Mouse (Mus musculus): ENCODE measurements around the gene Aplp2. TPM values are rescaled to one million over a fixed set of nuclear protein-coding genes. Genes with fewer than 3 reads are reported as not detected.

Gene Aplp2
- polyA plus RNA-seq, 1 experiment from 2014 or later: 422 TPM

GRCm38 (mm10) chr9:31210749-31211689 lies 596 bp downstream of the Aplp2 start:
- Histone ChIP-seq H3K27ac (ENCODE audit: low read length) (peak overlapping the region; percentile 94), H3K4me2 (ENCODE audit: low read depth, low read length) (peak overlapping the region; percentile 83), H3K9ac (ENCODE audit: low read length) (peak overlapping the region; percentile 96), H3K9me3 (replicated peaks; ENCODE audit: control insufficient read depth, low read length) (no peaks in the 10 kb centered on the region), H3K4me1 (ENCODE audit: control insufficient read depth, insufficient read depth, low read length) (peaks cover 21% of the 10 kb centered on the region), H3K4me3 (ENCODE audit: low read length) (peak overlapping the region; percentile 99), H3K27me3 (ENCODE audit: control insufficient read depth, insufficient read depth, low read length) (no peaks in the 10 kb centered on the region), H3K36me3 (ENCODE audit: control insufficient read depth, insufficient read depth) (no peaks in the 10 kb centered on the region)
- under 1% methylated on average over 91 of the region's 93 CpGs for WGBS
- peak; percentile 33 for ATAC-seq (replicated peaks; ENCODE audit: extremely low read depth, insufficient read depth, low FRiP score)

- Histone ChIP-seq H3K4me3 (ENCODE audit: low read length) (peak overlapping the region; percentile 99), H3K36me3 (ENCODE audit: control insufficient read depth, insufficient read depth) (no peaks in the 10 kb centered on the region), H3K9ac (ENCODE audit: low read length) (peak overlapping the region; percentile 96), H3K4me2 (ENCODE audit: low read depth, low read length) (peak overlapping the region; percentile 83), H3K4me1 (ENCODE audit: control insufficient read depth, insufficient read depth, low read length) (peaks cover 28% of the 10 kb centered on the region), H3K27me3 (ENCODE audit: control insufficient read depth, insufficient read depth, low read length) (no peaks in the 10 kb centered on the region), H3K27ac (ENCODE audit: low read length) (no peak overlapping the region), H3K9me3 (replicated peaks; ENCODE audit: control insufficient read depth, low read length) (no peaks in the 10 kb centered on the region)
- ATAC-seq (replicated peaks; ENCODE audit: extremely low read depth, insufficient read depth, low FRiP score): no peak
- WGBS: 24% methylated on average over 7 of the region's 7 CpGs
Observed at GRCm38 (mm10) chr9:31210163-31210562, 1.5 kb downstream of the Aplp2 start.

- no peak overlapping the region for H3K27ac ChIP-seq (ENCODE audit: low read length)
- H3K4me2 ChIP-seq (ENCODE audit: low read depth, low read length): peak overlapping the region; percentile 31; the same call in 1 of the 2 replicates
- WGBS: 93% methylated on average over 1 of the region's 1 CpGs
- no peaks in the 10 kb centered on the region for H3K9me3 ChIP-seq (replicated peaks; ENCODE audit: control insufficient read depth, low read length)
- no peak overlapping the region for H3K4me3 ChIP-seq (ENCODE audit: low read length)
- no peak for ATAC-seq (replicated peaks; ENCODE audit: extremely low read depth, insufficient read depth, low FRiP score)
- no peaks in the 10 kb centered on the region for H3K27me3 ChIP-seq (ENCODE audit: control insufficient read depth, insufficient read depth, low read length)
- H3K36me3 ChIP-seq (ENCODE audit: control insufficient read depth, insufficient read depth): no peaks in the 10 kb centered on the region
- no peak overlapping the region for H3K9ac ChIP-seq (ENCODE audit: low read length)
- peaks cover 33% of the 10 kb centered on the region for H3K4me1 ChIP-seq (ENCODE audit: control insufficient read depth, insufficient read depth, low read length)
Observed at GRCm38 (mm10) chr9:31209502-31209901, 2.1 kb downstream of the Aplp2 start.

- no peak overlapping the region for H3K4me3 ChIP-seq (ENCODE audit: low read length)
- H3K27ac ChIP-seq (ENCODE audit: low read length): no peak overlapping the region
- WGBS: 57% methylated on average over 3 of the region's 3 CpGs
- no peak overlapping the region for H3K4me2 ChIP-seq (ENCODE audit: low read depth, low read length)
- no peak for ATAC-seq (replicated peaks; ENCODE audit: extremely low read depth, insufficient read depth, low FRiP score)
- H3K9me3 ChIP-seq (replicated peaks; ENCODE audit: control insufficient read depth, low read length): no peaks in the 10 kb centered on the region
- no peaks in the 10 kb centered on the region for H3K36me3 ChIP-seq (ENCODE audit: control insufficient read depth, insufficient read depth)
- H3K9ac ChIP-seq (ENCODE audit: low read length): no peak overlapping the region
- H3K27me3 ChIP-seq (ENCODE audit: control insufficient read depth, insufficient read depth, low read length): no peaks in the 10 kb centered on the region
- H3K4me1 ChIP-seq (ENCODE audit: control insufficient read depth, insufficient read depth, low read length): peaks cover 42% of the 10 kb centered on the region
Observed at GRCm38 (mm10) chr9:31207732-31208131, 3.9 kb downstream of the Aplp2 start.

GRCm38 (mm10) chr9:31204722-31205121 lies 6.9 kb downstream of the Aplp2 start:
- H3K9ac ChIP-seq (ENCODE audit: low read length): no peak overlapping the region
- ATAC-seq (replicated peaks; ENCODE audit: extremely low read depth, insufficient read depth, low FRiP score): peak; percentile 64
- no peaks in the 10 kb centered on the region for H3K36me3 ChIP-seq (ENCODE audit: control insufficient read depth, insufficient read depth)
- H3K4me1 ChIP-seq (ENCODE audit: control insufficient read depth, insufficient read depth, low read length): peaks cover 40% of the 10 kb centered on the region
- peak overlapping the region; percentile 59; the same call in 1 of the 2 replicates for H3K27ac ChIP-seq (ENCODE audit: low read length)
- no peaks in the 10 kb centered on the region for H3K27me3 ChIP-seq (ENCODE audit: control insufficient read depth, insufficient read depth, low read length)
- no peak overlapping the region for H3K4me2 ChIP-seq (ENCODE audit: low read depth, low read length)
- WGBS: 18% methylated on average over 6 of the region's 6 CpGs
- no peak overlapping the region for H3K4me3 ChIP-seq (ENCODE audit: low read length)
- no peaks in the 10 kb centered on the region for H3K9me3 ChIP-seq (replicated peaks; ENCODE audit: control insufficient read depth, low read length)

- 69% methylated on average over 16 of the region's 16 CpGs for WGBS
- Histone ChIP-seq H3K27ac (ENCODE audit: low read length) (peak overlapping the region; percentile 39; the same call in 1 of the 2 replicates), H3K4me1 (ENCODE audit: control insufficient read depth, insufficient read depth, low read length) (peaks cover 37% of the 10 kb centered on the region), H3K4me2 (ENCODE audit: low read depth, low read length) (peak overlapping the region; percentile 17; the same call in 1 of the 2 replicates), H3K4me3 (ENCODE audit: low read length) (no peak overlapping the region), H3K9ac (ENCODE audit: low read length) (no peak overlapping the region), H3K9me3 (replicated peaks; ENCODE audit: control insufficient read depth, low read length) (no peaks in the 10 kb centered on the region), H3K27me3 (ENCODE audit: control insufficient read depth, insufficient read depth, low read length) (no peaks in the 10 kb centered on the region), H3K36me3 (ENCODE audit: control insufficient read depth, insufficient read depth) (no peaks in the 10 kb centered on the region)
- ATAC-seq (replicated peaks; ENCODE audit: extremely low read depth, insufficient read depth, low FRiP score): peak; percentile 42; the same call in 1 of the 2 replicates
Observed at GRCm38 (mm10) chr9:31203571-31204210, 7.9 kb downstream of the Aplp2 start.

GRCm38 (mm10) chr9:31203068-31203467 lies 8.5 kb downstream of the Aplp2 start:
- 78% methylated on average over 6 of the region's 6 CpGs for WGBS
- H3K9me3 ChIP-seq (replicated peaks; ENCODE audit: control insufficient read depth, low read length): no peaks in the 10 kb centered on the region
- H3K4me3 ChIP-seq (ENCODE audit: low read length): no peak overlapping the region
- no peak for ATAC-seq (replicated peaks; ENCODE audit: extremely low read depth, insufficient read depth, low FRiP score)
- H3K27me3 ChIP-seq (ENCODE audit: control insufficient read depth, insufficient read depth, low read length): no peaks in the 10 kb centered on the region
- no peak overlapping the region for H3K4me2 ChIP-seq (ENCODE audit: low read depth, low read length)
- H3K27ac ChIP-seq (ENCODE audit: low read length): no peak overlapping the region
- no peaks in the 10 kb centered on the region for H3K36me3 ChIP-seq (ENCODE audit: control insufficient read depth, insufficient read depth)
- H3K9ac ChIP-seq (ENCODE audit: low read length): no peak overlapping the region
- peaks cover 36% of the 10 kb centered on the region for H3K4me1 ChIP-seq (ENCODE audit: control insufficient read depth, insufficient read depth, low read length)

GRCm38 (mm10) chr9:31198614-31199013 lies 13.0 kb downstream of the Aplp2 start:
- no peak for ATAC-seq (replicated peaks; ENCODE audit: extremely low read depth, insufficient read depth, low FRiP score)
- Histone ChIP-seq H3K4me2 (ENCODE audit: low read depth, low read length) (no peak overlapping the region), H3K27me3 (ENCODE audit: control insufficient read depth, insufficient read depth, low read length) (no peaks in the 10 kb centered on the region), H3K36me3 (ENCODE audit: control insufficient read depth, insufficient read depth) (peaks cover 5% of the 10 kb centered on the region; the same call in 1 of the 2 replicates), H3K27ac (ENCODE audit: low read length) (no peak overlapping the region), H3K4me3 (ENCODE audit: low read length) (no peak overlapping the region), H3K9ac (ENCODE audit: low read length) (no peak overlapping the region), H3K9me3 (replicated peaks; ENCODE audit: control insufficient read depth, low read length) (0 out of 2 replicates have a peak, but pooled peaks cover 2% of the 10 kb centered on the region), H3K4me1 (ENCODE audit: control insufficient read depth, insufficient read depth, low read length) (peaks cover 7% of the 10 kb centered on the region)
- 85% methylated on average over 3 of the region's 3 CpGs for WGBS

GRCm38 (mm10) chr9:31197782-31198181 lies 13.8 kb downstream of the Aplp2 start:
- Histone ChIP-seq H3K27me3 (ENCODE audit: control insufficient read depth, insufficient read depth, low read length) (no peaks in the 10 kb centered on the region), H3K4me2 (ENCODE audit: low read depth, low read length) (no peak overlapping the region), H3K4me1 (ENCODE audit: control insufficient read depth, insufficient read depth, low read length) (peaks cover 4% of the 10 kb centered on the region; the same call in 1 of the 2 replicates), H3K4me3 (ENCODE audit: low read length) (no peak overlapping the region), H3K27ac (ENCODE audit: low read length) (no peak overlapping the region), H3K9me3 (replicated peaks; ENCODE audit: control insufficient read depth, low read length) (0 out of 2 replicates have a peak, but pooled peaks cover 2% of the 10 kb centered on the region), H3K9ac (ENCODE audit: low read length) (no peak overlapping the region), H3K36me3 (ENCODE audit: control insufficient read depth, insufficient read depth) (peaks cover 10% of the 10 kb centered on the region; the same call in 1 of the 2 replicates)
- no peak for ATAC-seq (replicated peaks; ENCODE audit: extremely low read depth, insufficient read depth, low FRiP score)
- WGBS: 92% methylated on average over 7 of the region's 7 CpGs

Data from heart, embryonic 16.5 days (tissue).